Mouse (Mus musculus): ENCODE measurements around the gene Itpk1. TPM values are rescaled to one million over a fixed set of nuclear protein-coding genes. Genes with fewer than 3 reads are reported as not detected.

Gene Itpk1
- total and polyA plus RNA-seq, 2 experiments from 2014 or later, result 35.7 to 69.0 TPM

DNA sequence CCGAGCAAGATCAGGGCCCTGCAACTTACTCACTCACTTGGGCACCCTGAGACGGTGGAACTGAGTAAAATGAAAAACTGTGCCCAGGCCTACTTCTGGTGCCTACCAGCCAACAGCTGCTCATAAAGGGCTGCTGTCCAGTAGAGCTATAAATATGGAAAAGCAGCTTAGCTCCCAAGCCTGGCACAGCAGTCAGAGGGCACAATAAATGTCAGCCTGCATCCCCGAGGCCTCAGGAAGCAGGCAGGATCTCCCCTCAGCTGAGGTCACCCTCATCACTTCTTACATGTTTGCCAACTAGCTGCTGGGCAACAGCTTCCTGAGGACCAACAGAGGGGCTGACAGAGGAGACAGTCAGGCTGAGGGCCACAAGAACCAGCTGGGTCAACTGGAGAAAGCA lies 27.6 kb downstream of the Itpk1 start:
- H3K4me2 ChIP-seq (ENCODE audit: low read depth, low read length), result no peak overlapping the region
- H3K27me3 ChIP-seq (ENCODE audit: insufficient read depth, low read length), result no peaks in the 10 kb centered on the region
- no peak overlapping the region for H3K4me3 ChIP-seq (ENCODE audit: low read length)
- ATAC-seq (no peak), DNase-seq (ENCODE audit: low spot score) (no peak)
- H3K27ac ChIP-seq, result no peak overlapping the region
- peaks cover 15% of the 10 kb centered on the region; the same call in 1 of the 2 replicates for H3K4me1 ChIP-seq (ENCODE audit: insufficient read depth, low read length)
- 56% methylated on average over 3 of the region's 3 CpGs for WGBS
- TF ChIP-seq CTCF (IDR thresholded peaks at IDR 0.05; ENCODE audit: low read depth), result no peak
- no peak overlapping the region for H3K9ac ChIP-seq (replicated peaks; ENCODE audit: low read length)
- no peaks in the 10 kb centered on the region for H3K9me3 ChIP-seq (ENCODE audit: low read length)
- H3K36me3 ChIP-seq (ENCODE audit: insufficient read depth, low read length), result peaks cover 6% of the 10 kb centered on the region; the same call in 1 of the 2 replicates

DNA sequence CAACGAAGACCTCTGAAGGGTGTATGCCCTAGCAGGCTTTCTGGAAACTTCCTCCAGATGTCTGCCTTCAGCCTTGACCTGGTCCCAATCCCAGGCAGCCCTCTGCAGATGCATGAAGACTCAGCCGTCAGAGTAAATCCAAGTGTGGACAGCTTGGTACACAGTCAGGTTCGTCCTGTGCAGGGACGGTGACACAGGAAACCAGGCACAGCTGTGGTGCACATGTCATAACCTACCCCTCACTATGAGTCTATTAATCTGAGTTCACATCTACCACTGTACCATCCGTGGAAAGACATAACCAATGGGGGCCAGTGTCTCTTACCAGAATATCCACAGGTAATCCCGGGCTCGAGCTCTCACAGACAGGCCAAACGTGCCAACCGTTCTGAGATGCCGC lies 30.2 kb downstream of the Itpk1 start:
- Histone ChIP-seq H3K4me1 (ENCODE audit: insufficient read depth, low read length) (peaks cover 8% of the 10 kb centered on the region; the same call in 1 of the 2 replicates), H3K9me3 (ENCODE audit: low read length) (no peaks in the 10 kb centered on the region), H3K4me2 (ENCODE audit: low read depth, low read length) (no peak overlapping the region), H3K27ac (no peak overlapping the region), H3K9ac (replicated peaks; ENCODE audit: low read length) (no peak overlapping the region), H3K4me3 (ENCODE audit: low read length) (no peak overlapping the region), H3K36me3 (ENCODE audit: insufficient read depth, low read length) (peaks cover 6% of the 10 kb centered on the region; the same call in 1 of the 2 replicates), H3K27me3 (ENCODE audit: insufficient read depth, low read length) (no peaks in the 10 kb centered on the region)
- DNase-seq (ENCODE audit: low spot score) (no peak), ATAC-seq (no peak)
- no peak for TF ChIP-seq CTCF (IDR thresholded peaks at IDR 0.05; ENCODE audit: low read depth)
- 91% methylated on average over 10 of the region's 10 CpGs for WGBS

DNA sequence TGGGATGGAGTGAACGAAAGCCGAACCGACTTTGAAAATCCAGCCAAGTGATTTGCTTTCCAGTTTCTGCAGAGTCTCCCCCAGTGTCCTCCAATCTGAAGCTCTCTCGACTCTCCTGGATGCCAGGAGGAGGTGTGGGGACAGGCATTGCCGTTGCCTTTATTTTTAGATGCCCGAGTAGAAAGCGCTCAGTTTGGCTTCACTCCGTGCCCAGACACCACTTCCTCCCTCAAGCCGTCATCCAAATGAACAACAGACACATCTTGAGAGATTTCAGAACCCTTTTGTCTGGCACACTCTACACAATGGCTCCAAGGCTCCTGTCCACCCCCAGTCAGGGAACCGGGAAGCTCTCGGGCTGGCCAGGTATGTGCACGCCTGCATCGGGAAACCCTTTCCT lies 30.6 kb downstream of the Itpk1 start:
- Histone ChIP-seq H3K36me3 (ENCODE audit: insufficient read depth, low read length) (peaks cover 6% of the 10 kb centered on the region; the same call in 1 of the 2 replicates), H3K4me3 (ENCODE audit: low read length) (no peak overlapping the region), H3K9ac (replicated peaks; ENCODE audit: low read length) (no peak overlapping the region), H3K9me3 (ENCODE audit: low read length) (no peaks in the 10 kb centered on the region), H3K27me3 (ENCODE audit: insufficient read depth, low read length) (no peaks in the 10 kb centered on the region), H3K27ac (no peak overlapping the region), H3K4me2 (ENCODE audit: low read depth, low read length) (no peak overlapping the region), H3K4me1 (ENCODE audit: insufficient read depth, low read length) (0 out of 2 replicates have a peak, but pooled peaks cover 5% of the 10 kb centered on the region)
- no peak for TF ChIP-seq CTCF (IDR thresholded peaks at IDR 0.05; ENCODE audit: low read depth)
- ATAC-seq (no peak), DNase-seq (ENCODE audit: low spot score) (no peak)
- 88% methylated on average over 13 of the region's 13 CpGs for WGBS

DNA sequence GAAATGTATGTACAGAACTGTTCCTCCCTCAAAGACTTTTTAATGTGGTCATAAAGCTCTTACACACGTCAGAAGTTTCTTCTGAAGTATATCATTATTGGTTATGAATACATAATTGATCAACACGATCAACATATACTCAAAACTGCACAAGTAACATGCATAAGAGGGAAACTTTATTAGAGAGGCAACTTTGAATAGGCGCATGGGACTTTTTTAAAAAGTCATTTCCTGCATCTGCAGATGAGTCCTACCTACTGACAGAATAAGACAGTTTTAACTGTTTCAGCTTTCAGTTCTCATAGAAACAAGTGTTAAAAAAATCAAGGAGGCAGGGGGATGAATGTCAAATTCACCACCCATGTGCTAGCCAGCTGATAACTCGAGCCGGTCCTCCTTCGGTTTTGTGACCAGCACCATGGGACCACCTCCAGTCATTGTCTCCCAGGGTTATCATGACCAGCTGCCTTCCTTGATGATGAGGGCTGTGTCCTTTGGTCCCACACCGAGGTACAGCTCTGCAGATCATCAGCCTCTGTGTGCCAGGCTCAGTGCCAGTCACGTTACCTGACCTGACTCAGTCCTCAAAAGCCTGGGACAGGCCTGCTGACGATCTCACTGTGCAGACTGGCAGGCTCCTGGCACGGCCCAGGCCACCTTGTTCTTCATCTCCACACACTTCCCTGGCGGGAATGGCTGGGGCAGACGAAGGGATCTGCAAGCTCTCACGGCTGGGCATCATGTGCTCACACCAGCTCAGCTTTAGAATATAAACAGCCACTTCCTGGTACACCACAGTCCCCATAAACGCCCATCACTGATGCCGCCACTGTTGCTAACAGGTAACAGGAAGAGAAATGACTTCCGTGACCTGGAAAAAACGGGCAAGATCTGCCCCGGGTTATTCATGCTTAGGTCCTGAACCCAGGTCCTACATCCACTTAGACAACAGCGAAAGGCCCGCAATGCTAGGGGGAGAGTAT lies 31.6 kb downstream of the Itpk1 start:
- Histone ChIP-seq H3K27ac (no peak overlapping the region), H3K9me3 (ENCODE audit: low read length) (no peaks in the 10 kb centered on the region), H3K4me3 (ENCODE audit: low read length) (no peak overlapping the region), H3K9ac (replicated peaks; ENCODE audit: low read length) (no peak overlapping the region), H3K27me3 (ENCODE audit: insufficient read depth, low read length) (no peaks in the 10 kb centered on the region), H3K4me2 (ENCODE audit: low read depth, low read length) (no peak overlapping the region), H3K36me3 (ENCODE audit: insufficient read depth, low read length) (peaks cover 6% of the 10 kb centered on the region; the same call in 1 of the 2 replicates), H3K4me1 (ENCODE audit: insufficient read depth, low read length) (no peaks in the 10 kb centered on the region)
- ATAC-seq, result no peak
- DNase-seq (ENCODE audit: low spot score), result no peak
- 83% methylated on average over 20 of the region's 20 CpGs for WGBS
- TF ChIP-seq CTCF (IDR thresholded peaks at IDR 0.05; ENCODE audit: low read depth), result no peak

DNA sequence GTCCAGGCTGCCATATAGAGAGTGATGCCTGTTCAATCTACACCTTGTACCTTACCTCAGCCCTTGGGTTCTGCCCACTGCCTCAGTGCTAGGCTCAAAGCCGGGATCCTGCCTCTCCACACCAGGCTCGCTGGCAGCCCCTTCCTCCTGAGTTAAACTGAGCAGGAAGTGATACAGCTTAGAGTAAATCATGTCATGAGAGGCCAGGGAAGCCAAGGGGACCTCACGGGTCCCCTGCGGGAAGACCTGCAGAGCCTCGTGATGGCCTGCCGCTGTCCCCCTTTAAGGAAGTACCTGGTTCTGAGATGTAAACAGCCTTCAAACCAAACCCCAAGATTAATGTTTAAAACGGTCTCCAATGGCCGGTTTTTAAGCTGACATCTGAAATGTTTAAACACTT lies 32.6 kb downstream of the Itpk1 start:
- Histone ChIP-seq H3K27me3 (ENCODE audit: insufficient read depth, low read length) (no peaks in the 10 kb centered on the region), H3K9me3 (ENCODE audit: low read length) (no peaks in the 10 kb centered on the region), H3K9ac (replicated peaks; ENCODE audit: low read length) (no peak overlapping the region), H3K4me1 (ENCODE audit: insufficient read depth, low read length) (no peaks in the 10 kb centered on the region), H3K36me3 (ENCODE audit: insufficient read depth, low read length) (peaks cover 6% of the 10 kb centered on the region; the same call in 1 of the 2 replicates), H3K4me2 (ENCODE audit: low read depth, low read length) (no peak overlapping the region), H3K27ac (no peak overlapping the region), H3K4me3 (ENCODE audit: low read length) (no peak overlapping the region)
- WGBS, result 90% methylated on average over 8 of the region's 8 CpGs
- no peak for TF ChIP-seq CTCF (IDR thresholded peaks at IDR 0.05; ENCODE audit: low read depth)
- ATAC-seq, result no peak
- DNase-seq (ENCODE audit: low spot score), result no peak

DNA sequence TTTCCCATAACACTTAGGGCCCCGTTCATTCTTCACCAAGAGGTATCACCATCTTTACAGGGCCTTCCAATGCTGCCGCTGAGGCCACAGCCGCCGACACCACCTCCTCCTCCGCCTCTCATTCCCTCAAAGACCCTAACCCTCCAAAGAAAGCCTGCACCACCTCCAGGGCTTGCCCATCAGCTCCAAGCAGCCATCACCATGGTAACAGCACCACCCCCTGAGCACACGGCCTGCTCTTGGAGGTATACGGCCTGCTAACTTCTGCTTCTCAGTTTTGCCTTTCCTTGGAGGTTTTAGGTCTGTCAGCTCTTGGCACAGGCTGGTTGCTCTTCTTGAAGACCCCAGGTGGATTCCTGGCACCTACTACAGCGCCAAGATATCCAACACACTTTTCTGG lies 33.9 kb downstream of the Itpk1 start:
- WGBS, result 38% methylated on average over 8 of the region's 8 CpGs
- peaks cover 6% of the 10 kb centered on the region; the same call in 1 of the 2 replicates for H3K36me3 ChIP-seq (ENCODE audit: insufficient read depth, low read length)
- TF ChIP-seq CTCF (IDR thresholded peaks at IDR 0.05; ENCODE audit: low read depth), result no peak
- no peaks in the 10 kb centered on the region for H3K4me1 ChIP-seq (ENCODE audit: insufficient read depth, low read length)
- H3K9ac ChIP-seq (replicated peaks; ENCODE audit: low read length), result no peak overlapping the region
- H3K4me2 ChIP-seq (ENCODE audit: low read depth, low read length), result no peak overlapping the region
- no peaks in the 10 kb centered on the region for H3K9me3 ChIP-seq (ENCODE audit: low read length)
- ATAC-seq (no peak), DNase-seq (ENCODE audit: low spot score) (no peak)
- H3K27me3 ChIP-seq (ENCODE audit: insufficient read depth, low read length), result no peaks in the 10 kb centered on the region
- no peak overlapping the region for H3K4me3 ChIP-seq (ENCODE audit: low read length)
- H3K27ac ChIP-seq, result no peak overlapping the region

Data from hindbrain, postnatal 0 days (tissue).